Mouse (Mus musculus) cerebellum, adult 11-12 months (tissue): ENCODE results near the gene Commd8.

Experiments
- DNase-seq: peaks from one replicate; pipeline ENCODE4 v3.0.0; 2022

The Commd8 gene

DNA sequence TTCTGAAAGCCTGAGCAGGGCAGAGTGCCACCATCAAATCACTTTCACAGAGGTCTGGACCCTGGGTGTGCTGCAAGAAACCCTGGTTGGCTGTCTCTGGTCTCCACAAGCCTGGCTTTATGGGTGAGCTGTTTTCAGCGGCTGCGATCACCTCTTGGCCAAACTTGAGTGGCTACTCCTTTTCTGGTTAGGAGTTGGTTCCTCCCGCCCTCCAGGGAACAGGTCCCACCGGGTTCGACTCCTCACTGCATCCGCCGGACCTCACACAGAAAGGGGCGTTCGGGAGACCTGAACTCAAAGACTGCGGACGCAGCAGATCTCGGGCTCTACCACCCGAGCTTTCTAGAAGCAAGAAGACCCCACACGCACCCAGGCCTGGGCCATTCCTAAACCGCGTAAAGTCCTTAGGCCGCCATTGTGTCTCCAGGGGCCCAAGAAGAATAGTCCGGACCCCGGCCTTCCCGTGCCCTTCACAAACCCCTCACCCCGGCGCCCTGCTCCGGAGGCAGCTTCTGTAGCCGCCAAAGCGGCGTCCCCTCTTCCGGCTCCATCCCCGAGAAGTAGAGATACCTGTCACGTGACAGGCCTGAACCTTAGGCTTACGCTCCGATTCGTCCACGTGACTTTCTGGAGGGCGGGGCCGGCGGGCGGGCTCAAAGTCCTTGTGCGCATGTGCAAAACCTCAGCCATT lies at the start of gene Commd8:
TSS of gene Commd8 (minus strand) at position 596 of the 691 bp plus-strand sequence.
- DNase-seq: peak; percentile 92

DNA sequence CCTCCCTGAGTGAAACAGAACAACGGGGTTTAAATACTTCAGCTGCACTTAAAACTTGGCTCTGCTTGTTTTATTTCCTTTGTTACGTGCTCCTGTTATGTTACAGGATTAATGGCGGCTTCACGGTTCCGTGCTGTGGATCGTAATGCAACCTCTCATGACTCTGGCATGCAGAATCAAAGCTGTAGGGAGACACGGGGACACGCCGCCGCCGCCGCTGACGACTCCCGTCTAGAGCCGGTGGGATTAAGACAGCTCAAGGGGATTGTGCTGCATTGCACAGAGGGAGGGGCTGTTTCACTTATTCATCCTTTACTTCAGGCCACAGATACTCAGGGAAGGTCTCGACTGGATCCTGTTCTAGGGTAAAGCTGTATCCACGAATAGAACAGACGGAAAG lies 43.8 kb upstream of the Commd8 start:
- no peak for DNase-seq

DNA sequence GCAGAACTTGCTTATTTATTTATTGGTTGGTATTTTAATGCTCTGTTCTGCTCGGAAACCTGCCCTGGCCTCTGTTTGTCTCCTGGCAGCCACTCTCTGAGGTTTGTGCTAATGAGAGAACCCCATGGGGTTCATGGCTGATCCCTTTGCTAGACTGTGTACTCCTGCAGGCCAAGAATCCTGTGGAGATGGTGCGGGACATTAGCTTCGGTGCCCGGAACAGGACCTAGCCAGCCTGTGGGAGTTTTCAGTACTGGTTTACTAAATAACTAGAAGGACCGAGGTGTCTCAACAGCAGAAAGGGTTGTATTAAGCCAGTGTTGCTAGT lies 42.8 kb upstream of the Commd8 start:
- DNase-seq: peak; percentile 5

DNA sequence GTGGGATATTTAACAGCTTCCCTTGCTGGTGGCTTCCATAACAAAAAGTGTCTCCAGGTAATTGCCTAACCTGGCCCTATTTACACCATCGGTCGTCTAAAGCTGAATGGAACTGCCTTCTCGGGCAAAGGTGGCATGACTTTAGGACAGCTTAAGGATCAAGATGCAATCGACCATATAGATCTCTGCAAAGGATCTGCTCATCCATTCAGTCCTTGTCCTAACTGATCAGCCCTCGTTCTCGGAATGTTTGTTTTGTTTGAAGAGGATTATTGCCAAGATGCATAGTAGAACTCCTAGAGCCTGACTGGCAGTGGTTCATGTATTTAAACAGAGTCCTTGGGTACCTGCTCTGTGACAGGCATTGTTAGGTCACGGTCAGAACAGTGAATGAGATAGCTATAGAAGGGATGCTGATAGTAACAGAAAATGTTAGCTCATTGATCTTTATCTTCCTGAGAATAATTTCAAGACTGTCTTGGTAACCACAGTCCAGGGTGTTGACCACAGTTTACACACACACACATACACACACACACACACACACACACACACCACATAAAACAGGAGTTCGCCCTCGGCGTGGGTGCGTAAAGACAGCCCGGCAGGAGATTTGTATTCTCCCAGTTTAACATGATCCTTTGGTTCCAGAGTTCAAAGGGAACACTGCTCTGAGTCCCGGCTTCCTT lies 42.3 kb upstream of the Commd8 start:
- DNase-seq: no peak

DNA sequence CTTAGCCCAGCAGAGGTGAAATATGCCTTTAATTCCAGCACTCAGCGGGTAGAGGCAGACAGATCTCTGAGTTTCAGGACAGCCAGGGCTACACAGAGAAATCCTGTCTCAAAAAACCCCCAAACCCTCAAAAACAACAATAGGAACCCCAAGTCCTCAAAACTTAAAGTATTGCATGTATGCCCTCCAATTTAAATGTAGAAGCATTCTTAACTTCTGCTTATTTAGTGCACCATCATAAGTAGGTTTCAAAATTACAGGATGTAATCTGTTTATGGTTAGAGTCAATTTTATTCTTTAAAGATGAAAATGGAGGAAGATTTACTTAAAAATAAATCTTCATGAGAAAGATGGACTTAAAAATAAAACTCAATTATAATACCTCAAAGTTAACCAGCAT lies 40.5 kb upstream of the Commd8 start:
- DNase-seq: no peak

DNA sequence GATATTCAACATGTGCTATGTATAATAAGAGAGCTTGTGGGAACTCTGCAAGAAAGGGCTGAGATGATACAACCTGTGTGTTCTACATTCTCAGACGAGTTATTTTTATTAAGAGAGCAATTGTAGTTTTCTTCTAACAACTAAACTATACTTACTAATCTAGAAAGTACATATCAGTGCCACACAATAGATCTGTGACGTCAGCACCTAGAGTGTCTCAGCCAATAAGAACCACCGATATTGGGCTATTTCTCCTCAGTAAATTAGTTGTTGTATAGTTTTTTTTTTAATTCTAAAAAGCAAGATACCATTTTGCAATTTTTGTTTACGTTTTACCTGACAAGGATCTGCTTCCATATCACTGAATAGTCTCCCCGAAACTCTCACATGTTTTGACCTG lies 37.3 kb upstream of the Commd8 start:
- no peak for DNase-seq

DNA sequence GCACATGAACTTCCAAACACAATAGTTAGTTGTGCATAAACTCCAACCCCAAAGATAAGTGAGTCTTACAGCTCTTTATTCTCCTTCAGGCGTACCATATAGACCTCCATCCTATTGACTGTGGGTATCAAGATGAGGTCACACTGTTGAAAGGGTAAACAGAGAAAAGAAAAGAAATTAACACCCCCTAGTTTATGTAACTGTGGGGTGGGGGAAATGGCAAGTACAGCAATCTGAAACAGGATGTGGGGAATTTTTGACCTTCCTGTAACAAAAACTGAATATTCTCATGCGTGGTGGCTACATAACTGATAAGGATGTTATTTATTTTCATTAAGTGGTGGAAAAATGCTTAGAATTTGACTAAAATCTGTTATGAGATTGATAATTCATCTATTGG lies 36.5 kb upstream of the Commd8 start:
- no peak for DNase-seq

DNA sequence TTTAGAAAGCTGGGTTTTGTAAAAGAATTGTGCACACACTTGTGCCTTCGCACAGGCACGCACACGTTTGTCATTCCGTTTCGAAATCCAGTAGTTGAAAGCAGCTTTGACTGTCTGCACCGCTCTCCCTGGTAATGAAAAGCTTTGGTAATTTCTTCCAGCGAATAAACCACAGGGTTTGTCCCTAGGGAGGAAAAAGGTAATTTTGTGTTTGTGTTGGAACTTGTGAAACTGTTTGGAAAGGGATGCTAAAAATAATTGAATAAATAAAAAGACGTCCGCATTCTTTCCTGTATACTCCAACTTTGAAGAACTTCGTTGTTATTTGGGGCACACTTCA lies 35.7 kb upstream of the Commd8 start:
- no peak for DNase-seq

DNA sequence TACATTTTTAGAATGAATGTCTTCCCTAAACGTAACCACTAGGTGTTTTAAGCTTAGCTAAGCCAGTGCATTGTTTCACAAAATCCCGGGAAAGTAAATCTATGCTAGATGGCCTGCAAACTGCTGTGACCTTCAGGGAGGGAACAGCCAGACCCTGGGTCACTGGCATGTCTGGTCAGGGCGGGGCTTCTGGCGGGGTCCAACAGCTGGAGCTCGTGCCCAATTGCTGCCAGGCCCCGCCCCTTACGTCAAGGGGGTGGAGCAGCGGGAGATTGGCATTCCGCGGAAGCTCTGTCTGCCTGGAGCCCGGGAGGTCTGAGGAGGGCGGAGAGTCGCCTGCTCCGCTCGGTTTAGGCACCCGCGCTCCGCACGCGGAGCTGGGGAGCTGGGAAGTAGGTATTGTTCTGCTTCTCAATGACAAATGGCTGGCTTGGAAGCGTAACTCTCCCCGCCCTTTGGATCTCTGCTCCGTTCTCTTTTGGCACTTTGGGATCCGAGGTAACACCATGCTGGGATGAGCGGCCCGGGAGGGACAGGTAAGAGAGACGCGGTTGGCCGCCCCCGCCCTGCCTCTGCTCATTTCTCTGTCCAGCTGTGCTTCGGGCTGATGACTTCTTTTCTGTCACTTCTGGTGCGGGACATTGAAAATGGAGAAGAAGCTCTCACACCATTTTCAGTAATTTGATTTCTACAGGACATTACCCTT lies 35.2 kb upstream of the Commd8 start:
- peak; percentile 44 for DNase-seq

DNA sequence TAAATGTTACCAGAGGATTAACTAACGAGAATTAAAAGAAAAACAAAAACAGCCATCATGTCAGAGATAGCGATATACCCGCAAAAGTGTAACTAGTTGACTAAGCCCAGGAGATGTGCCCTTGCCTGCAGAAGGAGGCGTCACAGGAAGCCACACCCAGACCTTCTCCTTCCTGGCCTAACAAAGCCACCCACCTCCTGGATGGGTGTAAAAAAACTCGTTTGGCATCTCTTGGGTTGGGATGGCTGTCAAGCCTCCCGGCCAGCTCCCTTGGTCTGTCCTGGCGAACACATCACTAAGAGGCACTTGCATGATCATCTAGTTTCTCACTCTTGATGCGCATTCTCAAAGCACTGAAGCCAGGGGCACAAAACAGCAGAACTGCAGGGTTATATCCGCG lies 34.0 kb upstream of the Commd8 start:
- DNase-seq: no peak

DNA sequence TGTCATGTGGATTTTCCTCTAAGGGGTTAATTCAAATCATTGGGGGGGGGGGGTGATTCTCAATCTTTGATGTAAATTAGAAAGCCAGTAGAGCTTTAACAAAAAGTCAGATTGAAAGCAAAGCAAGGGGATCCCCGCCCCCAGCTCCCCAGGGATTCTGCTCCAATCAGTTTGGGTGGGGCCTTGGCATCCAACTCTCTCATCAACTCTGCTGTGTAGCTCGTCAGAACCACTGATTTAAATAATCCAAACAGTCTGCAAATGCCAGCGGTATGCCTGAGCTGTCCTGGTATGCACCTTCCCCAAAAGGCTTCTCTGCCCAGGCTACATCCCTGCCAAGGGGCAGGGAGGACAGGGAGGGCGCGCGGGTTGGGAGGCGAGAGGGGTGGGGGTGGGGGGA lies 33.6 kb upstream of the Commd8 start:
- DNase-seq: no peak

DNA sequence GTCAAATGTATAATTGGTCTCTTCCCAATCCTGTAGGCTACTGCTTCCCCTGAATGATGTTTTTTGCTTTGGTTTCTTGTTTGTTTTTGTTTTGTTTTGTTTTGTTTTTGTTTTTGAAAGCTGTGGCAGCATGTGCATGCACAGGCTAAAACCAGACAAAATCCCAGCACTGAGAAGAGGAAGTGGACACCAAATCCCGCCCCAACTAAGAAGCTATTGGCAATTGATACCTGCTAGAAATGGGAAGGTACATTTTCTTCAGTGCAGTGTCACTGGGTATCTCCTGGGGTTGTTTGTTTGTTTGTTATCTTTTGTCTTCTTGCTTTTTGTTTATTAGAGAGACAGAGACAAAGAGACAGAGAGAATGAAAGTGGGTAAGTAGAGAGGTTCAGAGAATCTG lies 27.5 kb upstream of the Commd8 start:
- no peak for DNase-seq

DNA sequence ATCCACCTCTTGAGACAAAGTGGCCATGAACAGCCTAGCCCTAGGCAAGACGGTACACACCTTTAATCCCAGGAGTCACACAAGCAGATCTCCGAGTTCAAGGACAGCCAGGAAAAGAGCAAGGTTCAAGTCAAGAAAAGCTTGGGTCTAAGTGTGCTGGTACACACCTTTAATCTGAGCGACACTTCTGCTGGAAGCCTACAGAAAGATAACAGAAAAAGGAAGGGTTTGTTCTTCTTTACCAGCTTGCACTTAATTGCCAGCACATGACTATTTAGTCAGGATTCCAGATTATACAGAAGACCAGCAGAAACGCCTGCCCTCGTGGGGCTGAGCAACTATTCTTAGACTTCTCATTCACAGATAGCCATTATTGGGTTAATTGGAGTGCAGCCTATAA lies 23.9 kb upstream of the Commd8 start:
- no peak for DNase-seq

DNA sequence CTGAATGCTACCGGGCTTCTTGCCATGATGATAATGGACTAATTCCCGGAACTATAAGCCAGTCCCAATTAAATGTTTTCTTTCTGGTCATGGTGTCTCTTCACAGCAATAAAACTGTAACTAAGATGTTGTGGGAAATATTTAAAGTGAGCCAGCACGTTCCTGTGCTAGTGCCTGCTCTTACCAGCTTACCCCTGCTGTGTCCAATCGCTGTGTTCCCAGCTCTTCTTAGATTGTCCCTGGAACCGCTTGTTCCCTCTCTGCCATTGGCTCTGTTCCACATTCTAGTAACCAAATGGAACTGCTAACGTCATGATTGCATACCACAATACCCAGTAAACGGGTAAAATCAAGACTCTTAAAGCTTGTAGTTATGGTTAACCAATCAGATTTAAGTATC lies 23.2 kb upstream of the Commd8 start:
- DNase-seq: no peak

DNA sequence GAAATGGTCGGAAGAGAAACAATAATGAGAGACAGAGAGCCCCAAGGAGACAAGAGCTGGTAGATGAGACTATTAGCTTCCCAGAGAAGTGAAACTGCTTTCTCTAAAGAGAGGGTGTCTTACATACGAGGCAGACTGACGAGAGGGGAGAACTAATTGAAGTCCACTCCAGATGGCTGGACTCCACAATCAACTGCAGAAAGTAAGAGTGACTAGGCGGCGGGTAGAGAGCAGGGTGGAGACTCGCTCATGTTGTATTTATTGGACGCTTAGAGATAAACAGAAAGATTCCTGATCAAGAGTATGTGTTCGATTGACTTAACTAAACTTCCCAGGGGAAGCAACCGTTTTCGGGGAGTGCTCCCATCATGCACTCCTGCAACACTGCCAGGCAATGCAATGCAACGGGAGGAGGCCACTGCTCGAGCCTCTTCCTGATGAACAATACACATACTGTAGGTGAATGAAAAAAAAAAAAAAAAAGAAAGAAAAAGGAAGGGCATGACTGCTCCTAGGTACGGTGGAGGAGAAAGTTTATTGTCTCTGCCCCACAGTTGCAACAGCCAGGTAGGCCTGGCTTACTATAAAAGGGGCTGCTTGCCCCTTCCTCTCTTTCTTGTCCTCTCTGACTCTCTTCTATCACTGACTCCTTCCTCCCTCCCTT lies 16.6 kb upstream of the Commd8 start:
- DNase-seq: no peak

DNA sequence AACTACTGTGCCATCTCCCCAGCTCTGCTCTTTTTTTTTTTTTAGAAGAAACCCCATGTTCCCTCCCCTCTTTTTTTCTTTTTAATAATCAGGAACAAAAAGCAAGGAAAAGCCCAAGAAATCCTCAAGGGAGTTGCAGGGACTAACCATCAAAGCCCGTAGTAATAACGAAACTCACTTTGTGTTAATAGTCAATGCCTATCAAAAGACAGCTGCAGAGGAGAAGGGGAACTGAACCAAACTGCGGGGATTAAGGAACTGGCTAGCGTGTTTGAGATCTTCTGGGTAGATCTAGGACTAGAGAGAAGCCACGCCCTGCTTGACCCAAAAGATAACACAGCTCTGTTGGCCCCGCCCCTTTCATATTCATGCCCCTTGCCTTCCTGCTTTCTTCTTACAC lies 15.9 kb upstream of the Commd8 start:
- no peak for DNase-seq

DNA sequence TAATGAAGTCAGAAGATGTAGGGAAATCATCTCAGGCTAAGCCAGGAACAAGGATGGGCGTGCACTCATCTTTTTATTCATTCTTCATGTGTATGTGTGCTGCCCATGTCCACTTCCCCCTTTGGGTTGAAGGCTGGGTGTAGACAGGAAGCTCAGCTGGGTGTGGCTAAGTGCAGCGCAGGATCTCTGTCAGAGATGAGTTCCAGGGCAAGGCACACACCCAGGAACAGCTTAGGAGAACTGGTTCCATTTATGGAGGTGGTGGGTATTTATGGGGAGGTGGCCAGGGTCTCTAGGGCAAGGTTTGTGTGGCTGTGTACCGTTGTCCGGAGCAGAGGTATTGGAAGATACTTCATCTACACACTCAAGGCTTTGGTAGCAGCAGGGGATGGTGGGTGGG lies 14.8 kb upstream of the Commd8 start:
- DNase-seq: no peak

DNA sequence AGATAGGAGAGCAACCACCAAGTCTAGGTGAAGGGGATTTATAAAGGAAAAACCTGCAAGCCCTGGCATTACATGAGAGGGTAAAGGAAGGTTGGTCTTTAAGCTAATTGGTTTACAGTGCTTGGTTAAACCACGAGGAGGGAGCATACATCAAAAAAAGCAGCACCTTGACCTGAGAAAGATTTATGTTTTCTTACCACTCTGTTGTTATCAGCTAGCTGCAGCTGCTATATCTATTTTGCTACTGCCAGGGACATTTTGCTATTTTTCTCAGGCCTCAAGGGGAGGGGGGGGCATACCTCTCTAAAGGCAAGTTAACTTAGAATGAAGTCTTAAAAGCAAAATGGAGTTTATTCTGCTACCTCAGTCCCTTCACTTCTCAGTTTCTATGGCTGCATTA lies 13.2 kb upstream of the Commd8 start:
- DNase-seq: no peak

DNA sequence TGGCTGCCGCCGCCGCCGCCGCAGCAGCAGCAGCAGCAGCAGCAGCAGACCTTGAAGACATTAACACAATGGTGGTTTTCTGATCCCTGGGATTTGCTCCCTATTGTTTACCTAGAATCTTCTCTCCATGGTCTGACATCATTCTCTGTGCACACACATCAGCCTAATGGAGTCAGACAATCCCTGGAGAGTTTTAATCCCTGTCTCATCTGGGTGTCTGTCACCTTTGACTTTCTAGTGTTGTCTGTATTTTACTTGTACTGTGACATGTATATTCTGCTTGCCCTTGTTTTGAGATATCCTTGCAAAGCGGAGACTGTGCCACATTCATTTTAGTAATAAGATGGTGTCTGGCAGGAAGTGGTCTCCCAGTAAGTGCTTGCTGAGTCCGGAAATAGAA lies 7.5 kb upstream of the Commd8 start:
- no peak for DNase-seq

DNA sequence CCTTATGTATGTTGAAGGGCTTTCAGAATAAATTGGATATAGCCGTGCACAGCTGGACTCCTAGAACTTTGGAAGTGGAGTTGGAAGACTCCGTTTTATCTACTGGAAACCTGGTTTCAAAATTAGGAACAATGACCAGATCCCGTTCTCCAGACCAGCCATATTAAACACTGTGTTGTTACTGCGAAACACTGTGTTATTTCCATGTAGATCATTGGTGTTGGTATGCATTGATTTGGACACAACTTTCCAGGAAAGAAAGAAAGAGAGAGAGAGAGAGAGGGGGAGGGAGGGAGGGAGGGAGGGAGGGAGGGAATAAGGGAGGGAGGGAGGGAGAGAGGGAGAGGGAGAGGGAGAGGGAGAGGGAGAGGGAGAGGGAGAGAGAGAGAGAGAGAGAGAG lies 7.1 kb upstream of the Commd8 start:
- DNase-seq: no peak

DNA sequence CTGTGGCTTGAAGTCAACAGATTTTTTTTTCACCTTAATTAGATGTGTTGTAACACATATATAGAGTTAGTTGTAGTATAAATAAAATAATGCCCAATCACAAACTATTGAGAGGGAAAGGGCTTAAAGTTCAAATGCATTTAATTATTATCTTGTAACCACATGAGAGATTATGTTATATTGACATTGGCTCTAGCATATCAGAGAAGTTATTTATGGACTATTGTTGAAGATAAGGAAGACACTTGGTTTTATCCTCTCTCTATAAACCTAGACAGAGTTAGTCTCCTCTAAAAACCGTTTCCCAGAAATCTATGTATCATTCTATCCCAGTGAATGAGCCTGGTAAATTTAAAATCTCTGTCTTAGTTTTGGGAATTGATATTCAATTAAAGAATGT lies 5.5 kb upstream of the Commd8 start:
- DNase-seq: no peak

DNA sequence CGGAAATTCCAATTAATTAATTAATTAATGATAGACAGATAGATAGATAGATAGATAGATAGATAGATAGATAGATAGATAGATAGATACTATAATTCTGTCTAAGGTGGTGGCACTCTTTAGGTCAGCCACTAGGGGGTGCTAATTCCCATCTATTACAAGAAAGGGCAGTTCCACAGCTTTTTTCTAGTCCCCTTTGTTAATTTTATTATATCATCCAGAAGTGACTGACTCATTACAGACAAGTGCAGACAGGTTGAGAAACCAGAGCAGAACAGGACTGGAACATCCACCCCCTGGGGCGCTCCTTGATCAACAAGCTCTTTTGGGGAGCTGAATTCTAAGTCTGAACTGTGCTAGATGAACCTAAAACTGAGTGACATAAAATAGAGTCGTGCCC lies 4.7 kb upstream of the Commd8 start:
- no peak for DNase-seq

DNA sequence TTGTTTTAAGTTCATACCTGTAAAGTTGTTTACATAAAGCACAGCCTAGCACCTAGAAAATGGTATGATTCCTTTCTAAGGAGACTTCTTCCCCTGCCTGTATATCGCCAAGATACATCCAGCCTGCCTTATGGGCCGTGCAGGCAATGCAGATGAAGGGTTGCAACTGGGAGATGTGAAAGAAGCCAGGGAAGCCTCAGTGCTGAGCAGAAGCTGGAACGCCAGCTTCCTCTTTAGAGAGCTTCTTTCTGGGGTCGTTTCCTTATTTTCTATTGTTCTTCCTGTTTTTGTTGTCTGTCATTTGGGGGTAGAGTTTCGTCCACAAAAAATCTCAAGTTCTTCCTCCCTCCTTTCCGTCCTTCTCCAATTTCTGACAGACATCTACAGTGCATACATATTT lies 2.1 kb upstream of the Commd8 start:
- DNase-seq: no peak

DNA sequence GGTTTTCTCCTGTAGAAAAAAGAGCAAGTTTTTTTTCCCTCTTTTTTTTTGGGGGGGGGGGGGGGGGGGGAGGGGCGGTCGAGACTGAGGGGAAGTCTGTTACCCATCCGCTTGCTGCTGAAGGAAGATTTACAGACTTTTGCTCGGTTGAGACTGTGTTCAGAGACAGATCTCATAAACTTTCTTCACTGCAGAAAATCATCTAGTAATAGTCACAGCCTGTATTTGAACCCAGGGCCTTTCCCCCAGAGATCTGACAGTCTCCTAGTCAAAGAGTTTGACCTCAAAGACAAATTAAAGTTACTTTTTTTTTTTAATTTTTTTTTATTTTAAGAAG lies 264 bp upstream of the Commd8 start:
- DNase-seq: peak; percentile 12
